Mouse (Mus musculus) stomach, embryonic 15.5 days (tissue): Measurements from ENCODE around the gene Fndc1. TPM values are rescaled to one million over a fixed set of nuclear protein-coding genes. Genes with fewer than 3 reads are reported as not detected.

Experiments
- ATAC-seq: fragments of 200-750 bp; cut with Nextera tagmentation; 2 replicates; pipeline ENCODE4 v1.8.0; 2017; ENCODE audit warnings: low read depth, moderate number of reproducible peaks, moderate TSS enrichment; ENCODE audit not compliant: insufficient read depth, low FRiP score
- H3K27ac ChIP-seq: fragments of 300-500 bp; sonication (generic); 2 replicates; pipeline ENCODE4 v1.5.1; 2015; ENCODE audit warnings: mild to moderate bottlenecking, inconsistent platforms
- H3K27me3 ChIP-seq: fragments of 300-500 bp; sonication (generic); replicated peaks from 2 replicates; pipeline ENCODE4 v1.6.1; 2015; ENCODE audit warnings: inconsistent platforms
- H3K36me3 ChIP-seq: fragments of 300-500 bp; sonication (generic); 2 replicates; pipeline ENCODE4 v1.6.1; 2015; ENCODE audit warnings: inconsistent platforms
- H3K4me1 ChIP-seq: fragments of 300-500 bp; sonication (generic); 2 replicates; pipeline ENCODE4 v1.6.1; 2015; ENCODE audit warnings: inconsistent platforms
- H3K4me2 ChIP-seq: fragments of 300-500 bp; sonication (generic); 2 replicates; pipeline ENCODE4 v1.6.1; 2015; ENCODE audit warnings: mild to moderate bottlenecking, inconsistent platforms
- H3K4me3 ChIP-seq: fragments of 300-500 bp; sonication (generic); replicated peaks from 2 replicates; pipeline ENCODE4 v1.5.1; 2015; ENCODE audit warnings: inconsistent platforms
- H3K9ac ChIP-seq: fragments of 300-500 bp; sonication (generic); 2 replicates; pipeline ENCODE4 v1.6.1; 2015; ENCODE audit warnings: inconsistent platforms
- H3K9me3 ChIP-seq: fragments of 300-500 bp; sonication (generic); 2 replicates; pipeline ENCODE4 v1.6.1; 2016; ENCODE audit warnings: inconsistent platforms
- WGBS: fragments of 180-500 bp; shearing (Covaris S2); methylation state at CpG from one replicate; pipeline ENCODE4 v1.1.7; 2015; 5-methylcytosine and 5-hydroxymethylcytosine counted together
- polyA plus RNA-seq: library from polyadenylated mRNA; unstranded; fragments of >200 nt; fragmentation: Nextera tagmentation; extraction: Ambion mirVana; gene quantifications from 2 replicates; pipeline ENCODE4 v1.2.1, GENCODE M21; 2015

The Fndc1 gene
- polyA plus RNA-seq, 1 experiment from 2014 or later = 37.4 TPM

- 42% methylated on average over 3 of the region's 3 CpGs for WGBS
- no peak for ATAC-seq
- H3K4me3 ChIP-seq = no peak overlapping the region
- H3K9ac ChIP-seq = no peak overlapping the region
- no peaks in the 10 kb centered on the region for H3K36me3 ChIP-seq
- H3K27ac ChIP-seq = 0 out of 2 replicates have a peak overlapping the region, but pooled peaks have one; percentile 21
- H3K4me1 ChIP-seq = 0 out of 2 replicates have a peak, but pooled peaks cover 3% of the 10 kb centered on the region
- H3K4me2 ChIP-seq = no peak overlapping the region
- no peaks in the 10 kb centered on the region for H3K9me3 ChIP-seq
- H3K27me3 ChIP-seq = no peaks in the 10 kb centered on the region
Observed at GRCm38 (mm10) chr17:7814433-7814832, 12.7 kb downstream of the Fndc1 start.

- Histone ChIP-seq H3K27me3 (no peaks in the 10 kb centered on the region), H3K4me1 (0 out of 2 replicates have a peak, but pooled peaks cover 3% of the 10 kb centered on the region), H3K9me3 (no peaks in the 10 kb centered on the region), H3K9ac (no peak overlapping the region), H3K4me2 (no peak overlapping the region), H3K27ac (no peak overlapping the region), H3K4me3 (no peak overlapping the region), H3K36me3 (no peaks in the 10 kb centered on the region)
- ATAC-seq = no peak
- WGBS = 78% methylated on average over 2 of the region's 2 CpGs
Observed at GRCm38 (mm10) chr17:7808043-7808442, 19.1 kb downstream of the Fndc1 start.

- no peak overlapping the region for H3K27ac ChIP-seq
- H3K4me3 ChIP-seq = no peak overlapping the region
- H3K4me1 ChIP-seq = no peaks in the 10 kb centered on the region
- WGBS = 49% methylated on average over 6 of the region's 6 CpGs
- no peak overlapping the region for H3K4me2 ChIP-seq
- no peak overlapping the region for H3K9ac ChIP-seq
- no peaks in the 10 kb centered on the region for H3K27me3 ChIP-seq
- no peaks in the 10 kb centered on the region for H3K9me3 ChIP-seq
- no peak for ATAC-seq
- H3K36me3 ChIP-seq = no peaks in the 10 kb centered on the region
Observed at GRCm38 (mm10) chr17:7805105-7805504, 22.0 kb downstream of the Fndc1 start.

GRCm38 (mm10) chr17:7802483-7802882 is 24.6 kb downstream of the Fndc1 start:
- Histone ChIP-seq H3K9ac (no peak overlapping the region), H3K27me3 (no peaks in the 10 kb centered on the region)

GRCm38 (mm10) chr17:7799894-7800293 is 27.2 kb downstream of the Fndc1 start:
- Histone ChIP-seq H3K9me3 (no peaks in the 10 kb centered on the region), H3K36me3 (no peaks in the 10 kb centered on the region), H3K4me3 (no peak overlapping the region), H3K4me1 (no peaks in the 10 kb centered on the region), H3K4me2 (no peak overlapping the region), H3K9ac (no peak overlapping the region), H3K27ac (no peak overlapping the region), H3K27me3 (no peaks in the 10 kb centered on the region)
- no peak for ATAC-seq
- 69% methylated on average over 3 of the region's 3 CpGs for whole genome bisulfite sequencing

More at GRCm38 (mm10) chr17:7802483-7802882, 24.6 kb downstream of the Fndc1 start:
- no peak for ATAC-seq
- Histone ChIP-seq H3K4me2 (no peak overlapping the region), H3K4me3 (no peak overlapping the region), H3K27ac (no peak overlapping the region), H3K4me1 (no peaks in the 10 kb centered on the region), H3K9me3 (no peaks in the 10 kb centered on the region), H3K36me3 (no peaks in the 10 kb centered on the region)
- 68% methylated on average over 9 of the region's 9 CpGs for WGBS

- Histone ChIP-seq H3K27ac (no peak overlapping the region), H3K27me3 (no peaks in the 10 kb centered on the region), H3K4me1 (no peaks in the 10 kb centered on the region), H3K36me3 (no peaks in the 10 kb centered on the region), H3K4me3 (no peak overlapping the region), H3K9ac (no peak overlapping the region), H3K9me3 (no peaks in the 10 kb centered on the region), H3K4me2 (no peak overlapping the region)
- 72% methylated on average over 8 of the region's 8 CpGs for WGBS
- no peak for ATAC-seq
Observed at GRCm38 (mm10) chr17:7795584-7795983, 31.5 kb downstream of the Fndc1 start.

GRCm38 (mm10) chr17:7795168-7795567 is 31.9 kb downstream of the Fndc1 start:
- ATAC-seq = no peak
- Histone ChIP-seq H3K4me2 (no peak overlapping the region), H3K36me3 (no peaks in the 10 kb centered on the region), H3K4me1 (no peaks in the 10 kb centered on the region), H3K27me3 (no peaks in the 10 kb centered on the region), H3K27ac (no peak overlapping the region), H3K9ac (no peak overlapping the region), H3K4me3 (no peak overlapping the region), H3K9me3 (no peaks in the 10 kb centered on the region)
- 73% methylated on average over 2 of the region's 2 CpGs for WGBS

GRCm38 (mm10) chr17:7794093-7794492 is 33.0 kb downstream of the Fndc1 start:
- no peaks in the 10 kb centered on the region for H3K9me3 ChIP-seq
- H3K27me3 ChIP-seq = no peaks in the 10 kb centered on the region
- H3K4me2 ChIP-seq = no peak overlapping the region
- no peaks in the 10 kb centered on the region for H3K4me1 ChIP-seq
- WGBS = 66% methylated on average over 6 of the region's 6 CpGs
- H3K27ac ChIP-seq = no peak overlapping the region
- H3K36me3 ChIP-seq = no peaks in the 10 kb centered on the region
- no peak for ATAC-seq
- H3K4me3 ChIP-seq = no peak overlapping the region
- no peak overlapping the region for H3K9ac ChIP-seq

GRCm38 (mm10) chr17:7790512-7790911 is 36.6 kb downstream of the Fndc1 start:
- no peak overlapping the region for H3K9ac ChIP-seq
- H3K4me2 ChIP-seq = no peak overlapping the region
- no peaks in the 10 kb centered on the region for H3K36me3 ChIP-seq
- 62% methylated on average over 3 of the region's 3 CpGs for WGBS
- no peak overlapping the region for H3K4me3 ChIP-seq
- H3K27me3 ChIP-seq = no peaks in the 10 kb centered on the region
- no peaks in the 10 kb centered on the region for H3K4me1 ChIP-seq
- H3K9me3 ChIP-seq = no peaks in the 10 kb centered on the region
- no peak overlapping the region for H3K27ac ChIP-seq
- ATAC-seq = no peak

GRCm38 (mm10) chr17:7774101-7774500 is 53.0 kb downstream of the Fndc1 start:
- no peak overlapping the region for H3K4me2 ChIP-seq
- 68% methylated on average over 3 of the region's 3 CpGs for WGBS
- H3K27ac ChIP-seq = no peak overlapping the region
- no peak overlapping the region for H3K9ac ChIP-seq
- no peaks in the 10 kb centered on the region for H3K27me3 ChIP-seq
- no peaks in the 10 kb centered on the region for H3K9me3 ChIP-seq
- ATAC-seq = no peak
- H3K36me3 ChIP-seq = no peaks in the 10 kb centered on the region
- no peaks in the 10 kb centered on the region for H3K4me1 ChIP-seq
- H3K4me3 ChIP-seq = no peak overlapping the region

GRCm38 (mm10) chr17:7759786-7760185 is 67.3 kb downstream of the Fndc1 start:
- H3K27ac ChIP-seq = no peak overlapping the region
- no peak for ATAC-seq

GRCm38 (mm10) chr17:7755001-7755400 is 72.1 kb downstream of the Fndc1 start:
- Histone ChIP-seq H3K27me3 (no peaks in the 10 kb centered on the region), H3K4me3 (no peak overlapping the region), H3K36me3 (no peaks in the 10 kb centered on the region), H3K9ac (no peak overlapping the region), H3K27ac (no peak overlapping the region), H3K4me2 (no peak overlapping the region), H3K4me1 (no peaks in the 10 kb centered on the region), H3K9me3 (no peaks in the 10 kb centered on the region)
- no peak for ATAC-seq
- 68% methylated on average over 11 of the region's 11 CpGs for WGBS

More at GRCm38 (mm10) chr17:7759786-7760185, 67.3 kb downstream of the Fndc1 start:
- H3K36me3 ChIP-seq = no peaks in the 10 kb centered on the region
- H3K9ac ChIP-seq = no peak overlapping the region
- no peaks in the 10 kb centered on the region for H3K9me3 ChIP-seq
- no peaks in the 10 kb centered on the region for H3K27me3 ChIP-seq
- no peak overlapping the region for H3K4me2 ChIP-seq
- no peaks in the 10 kb centered on the region for H3K4me1 ChIP-seq
- WGBS = 77% methylated on average over 4 of the region's 4 CpGs
- no peak overlapping the region for H3K4me3 ChIP-seq

- Histone ChIP-seq H3K36me3 (no peaks in the 10 kb centered on the region), H3K27ac (no peak overlapping the region), H3K27me3 (no peaks in the 10 kb centered on the region), H3K4me3 (no peak overlapping the region), H3K9ac (no peak overlapping the region), H3K4me2 (no peak overlapping the region), H3K9me3 (no peaks in the 10 kb centered on the region), H3K4me1 (no peaks in the 10 kb centered on the region)
- whole genome bisulfite sequencing = 53% methylated on average over 7 of the region's 7 CpGs
- ATAC-seq = no peak
Observed at GRCm38 (mm10) chr17:7753383-7753782, 73.7 kb downstream of the Fndc1 start.
